Mouse (Mus musculus): Measurements from ENCODE around the gene Adcy9. TPM values are rescaled to one million over a fixed set of nuclear protein-coding genes. Genes with fewer than 3 reads are reported as not detected.

Gene Adcy9
- total and polyA plus RNA-seq, 3 experiments = 3.0 to 4.3 TPM; not detected in 1

DNA sequence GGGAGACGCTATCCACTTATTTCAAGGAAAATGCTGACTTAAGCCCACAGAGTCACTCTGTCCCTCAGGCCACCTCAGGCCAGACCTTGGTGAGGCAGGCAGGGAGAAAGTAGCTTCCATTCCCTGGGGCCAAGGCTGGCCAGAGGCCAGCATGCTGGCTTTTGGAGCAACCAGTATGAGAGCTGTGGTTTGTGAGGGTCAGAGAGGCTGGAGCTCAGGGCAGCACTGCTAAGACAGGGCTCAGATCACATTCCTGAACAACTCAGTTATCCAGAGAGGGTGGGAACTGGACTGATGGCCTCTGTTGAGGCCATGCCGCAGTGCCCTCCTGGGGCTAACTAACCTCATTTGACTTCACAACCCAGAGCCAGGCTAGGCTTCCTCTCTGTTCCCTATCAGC lies 15.1 kb upstream of the Adcy9 start:
- peaks cover 1 to 2% of the 10 kb centered on the region in 2 experiments; a peak in 3 of 4 replicates for H3K27me3 ChIP-seq (ENCODE audit: control insufficient read depth in 1 of 2, insufficient read depth in 2 of 2, low read length in 2 of 2)
- H3K4me3 ChIP-seq (ENCODE audit: control insufficient read depth in 1 of 2, insufficient read depth in 1 of 2, low read depth in 2 of 2, low read length in 2 of 2) = no peak overlapping the region
- H3K4me1 ChIP-seq (ENCODE audit: control insufficient read depth in 1 of 2, insufficient read depth in 2 of 2, low read length in 2 of 2) = 0 out of 4 replicates have a peak, but pooled peaks cover 0 to 2% of the 10 kb centered on the region in 2 experiments
- no peak overlapping the region for H3K9ac ChIP-seq (ENCODE audit: control insufficient read depth, low read depth, low read length, poor library complexity, severe bottlenecking)
- no peak for TF ChIP-seq MYC (IDR thresholded peaks at IDR 0.05; ENCODE audit: low read depth, low read length)
- no peak for TF ChIP-seq TCF12 (IDR thresholded peaks at IDR 0.05; ENCODE audit: low read depth, low read length)
- no peak for TF ChIP-seq HCFC1 (IDR thresholded peaks at IDR 0.05; ENCODE audit: low read depth, low read length)
- TF ChIP-seq CHD1 (IDR thresholded peaks at IDR 0.05; ENCODE audit: low read depth, low read length) = no peak
- TF ChIP-seq ZKSCAN1 (IDR thresholded peaks at IDR 0.05; ENCODE audit: low read depth, low read length) = no peak
- TF ChIP-seq MXI1 (IDR thresholded peaks at IDR 0.05; ENCODE audit: low read depth, low read length) = no peak
- no peaks in the 10 kb centered on the region for H3K9me3 ChIP-seq (replicated peaks; ENCODE audit: insufficient read depth, low read length)
- H3K27ac ChIP-seq (ENCODE audit: control insufficient read depth, low read depth, low read length) = no peak overlapping the region
- DNase-seq (ENCODE audit: low read depth, low spot score) = no peak
- peaks cover 0 to 3% of the 10 kb centered on the region in 2 experiments; a peak in 2 of 4 replicates for H3K36me3 ChIP-seq (ENCODE audit: control insufficient read depth in 1 of 2, insufficient read depth in 2 of 2, low read length in 2 of 2)
- H3K79me2 ChIP-seq (ENCODE audit: control insufficient read depth, insufficient read depth, low read length, poor library complexity) = no peaks in the 10 kb centered on the region

DNA sequence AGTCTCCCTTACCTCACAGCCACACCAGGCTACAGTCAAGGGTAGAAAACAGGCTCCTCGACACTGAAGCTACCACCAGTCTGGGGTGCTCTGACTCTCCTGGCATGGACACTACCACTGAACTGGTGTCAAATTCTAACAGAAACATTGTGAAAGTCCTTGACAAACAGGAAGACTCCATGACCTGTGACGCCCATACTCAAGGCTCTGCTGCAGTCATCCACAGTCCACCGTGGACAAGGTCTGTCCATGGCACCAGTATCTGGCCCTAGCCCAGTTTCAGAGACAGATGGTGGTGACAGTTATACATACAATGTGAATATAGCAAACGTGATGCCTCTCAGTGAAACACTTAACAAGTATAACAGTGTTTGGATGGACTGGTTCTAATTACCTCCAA lies 11.5 kb upstream of the Adcy9 start:
- Histone ChIP-seq H3K4me3 (ENCODE audit: control insufficient read depth in 1 of 2, insufficient read depth in 1 of 2, low read depth in 2 of 2, low read length in 2 of 2) (no peak overlapping the region), H3K36me3 (ENCODE audit: control insufficient read depth in 1 of 2, insufficient read depth in 2 of 2, low read length in 2 of 2) (no peaks in the 10 kb centered on the region), H3K9ac (ENCODE audit: control insufficient read depth, low read depth, low read length, poor library complexity, severe bottlenecking) (no peak overlapping the region), H3K9me3 (replicated peaks; ENCODE audit: insufficient read depth, low read length) (no peaks in the 10 kb centered on the region), H3K4me1 (ENCODE audit: control insufficient read depth in 1 of 2, insufficient read depth in 2 of 2, low read length in 2 of 2) (no peaks in the 10 kb centered on the region), H3K27ac (ENCODE audit: control insufficient read depth, low read depth, low read length) (no peak overlapping the region), H3K27me3 (ENCODE audit: control insufficient read depth in 1 of 2, insufficient read depth in 2 of 2, low read length in 2 of 2) (peaks cover 1 to 4% of the 10 kb centered on the region in 2 experiments; a peak in 3 of 4 replicates), H3K79me2 (ENCODE audit: control insufficient read depth, insufficient read depth, low read length, poor library complexity) (no peaks in the 10 kb centered on the region)
- TF ChIP-seq ELF1 (IDR thresholded peaks at IDR 0.05; ENCODE audit: low read depth, low read length) (no peak), EP300 (IDR thresholded peaks at IDR 0.05; ENCODE audit: low read depth in 1 of 2, low read length in 2 of 2) (no peak), ZNF384 (IDR thresholded peaks at IDR 0.05; ENCODE audit: low read depth, low read length) (no peak), NELFE (IDR thresholded peaks at IDR 0.05; ENCODE audit: low read depth, low read length) (no peak), MYB (IDR thresholded peaks at IDR 0.05; ENCODE audit: low read depth, low read length) (no peak), POLR2A (IDR thresholded peaks at IDR 0.05; ENCODE audit: control insufficient read depth in 1 of 2, insufficient read depth in 1 of 2, low read depth in 1 of 2, low read length in 2 of 2, poor library complexity in 1 of 2) (no peak), GABPA (IDR thresholded peaks at IDR 0.05; ENCODE audit: low read depth, low read length) (no peak), CHD2 (IDR thresholded peaks at IDR 0.05; ENCODE audit: low read length) (no peak), MYC (IDR thresholded peaks at IDR 0.05; ENCODE audit: low read depth, low read length) (no peak), MEF2A (IDR thresholded peaks at IDR 0.05; ENCODE audit: extremely low read depth, insufficient replicate concordance, low read depth, low read length, poor library complexity, severe bottlenecking) (no peak), RAD21 (IDR thresholded peaks at IDR 0.05; ENCODE audit: low read depth, low read length) (no peak), JUND (IDR thresholded peaks at IDR 0.05; ENCODE audit: low read depth, low read length) (no peak), SMC3 (IDR thresholded peaks at IDR 0.05; ENCODE audit: low read depth, low read length) (no peak), TBP (IDR thresholded peaks at IDR 0.05; ENCODE audit: low read depth, low read length) (no peak), TAL1 (IDR thresholded peaks at IDR 0.05; ENCODE audit: low read length) (no peak), ZMIZ1 (IDR thresholded peaks at IDR 0.05; ENCODE audit: low read depth, low read length) (no peak), RCOR1 (IDR thresholded peaks at IDR 0.05; ENCODE audit: low read depth, low read length) (no peak)
- DNase-seq (ENCODE audit: low read depth, low spot score) = no peak

Measured in MEL (cell line).